Mouse (Mus musculus) skeletal muscle tissue, adult 2 months (tissue): Measurements from ENCODE around the gene Dgkd.

ENCODE experiments used
- DNase-seq: peaks from one replicate; pipeline ENCODE4 v3.0.0-alpha.2; 2012; ENCODE audit warnings: low read depth, low spot score

Dgkd gene

DNA sequence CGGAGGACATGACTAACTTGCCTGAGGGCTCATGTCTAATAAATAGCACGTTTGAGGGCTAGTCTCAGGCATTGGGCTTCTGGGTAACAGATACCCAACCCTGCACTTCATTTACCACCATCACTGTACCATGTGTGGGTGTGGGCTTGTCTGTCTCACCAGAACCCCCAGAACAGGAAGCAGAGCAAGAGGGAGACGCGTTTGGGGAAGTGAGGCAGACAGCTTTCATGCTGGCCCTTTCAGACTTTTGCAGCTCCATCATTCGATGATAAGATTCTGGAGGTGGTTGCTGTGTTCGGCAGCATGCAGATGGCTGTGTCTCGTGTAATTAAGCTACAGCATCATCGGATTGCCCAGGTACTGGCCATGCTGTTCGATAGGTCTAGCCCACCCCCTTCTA, 82.0 kb downstream of the Dgkd start:
- DNase-seq = no peak

DNA sequence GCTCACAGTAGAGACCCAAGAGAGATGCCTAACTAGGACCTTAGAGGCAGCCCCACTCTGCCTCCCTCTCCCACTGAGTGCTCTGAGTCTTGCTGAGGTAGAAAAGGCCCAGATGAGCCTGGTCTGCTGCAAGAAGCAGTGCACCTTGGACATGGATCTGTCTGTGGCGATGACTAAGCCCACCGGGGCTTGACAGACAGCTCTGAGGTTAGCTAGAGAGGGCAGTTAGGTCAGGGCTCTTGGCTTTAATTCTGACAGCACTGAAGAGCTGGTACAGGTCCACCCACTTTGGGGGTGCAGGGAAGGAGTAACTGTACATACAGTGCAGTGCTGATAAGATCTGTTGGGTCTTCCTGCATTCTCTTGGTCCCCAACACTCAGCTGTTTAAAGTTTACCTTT, 82.5 kb downstream of the Dgkd start:
- no peak for DNase-seq

DNA sequence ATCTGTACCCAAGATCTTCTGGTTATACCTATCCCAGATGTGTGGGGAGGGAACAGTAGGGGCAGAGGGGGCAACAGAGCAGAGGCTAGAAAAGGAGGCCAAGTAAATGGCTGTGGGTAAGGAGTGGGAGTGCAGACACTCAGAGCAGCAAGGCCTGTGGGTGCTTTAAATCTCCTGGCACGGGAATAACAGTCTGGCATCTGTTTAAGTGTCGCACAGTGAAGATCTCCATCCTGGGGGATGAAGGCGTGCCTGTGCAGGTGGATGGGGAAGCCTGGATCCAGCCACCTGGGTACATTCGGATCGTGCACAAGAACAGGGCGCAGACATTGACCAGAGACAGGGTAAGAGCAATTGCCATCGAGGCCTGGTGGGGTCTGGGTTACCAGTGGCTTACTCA, 83.0 kb downstream of the Dgkd start:
- DNase-seq = no peak

DNA sequence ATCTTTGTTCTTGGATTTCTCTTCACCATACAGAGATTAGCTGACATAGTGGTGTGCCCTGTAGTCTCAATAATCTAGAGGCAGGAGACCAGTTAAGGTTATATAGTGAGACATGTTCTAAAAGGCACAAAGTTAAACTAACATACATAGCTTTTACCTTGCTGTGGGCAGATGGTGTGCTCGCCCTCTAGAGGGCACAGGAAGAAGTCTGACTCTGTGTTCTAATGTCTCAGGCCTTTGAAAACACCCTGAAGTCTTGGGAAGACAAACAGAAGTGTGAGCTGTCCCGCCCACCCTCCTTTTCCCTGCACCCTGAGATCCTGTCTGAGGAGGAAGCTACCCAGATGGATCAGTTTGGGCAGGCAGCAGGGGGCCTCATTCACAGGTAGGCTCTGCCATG, 83.4 kb downstream of the Dgkd start:
- no peak for DNase-seq

DNA sequence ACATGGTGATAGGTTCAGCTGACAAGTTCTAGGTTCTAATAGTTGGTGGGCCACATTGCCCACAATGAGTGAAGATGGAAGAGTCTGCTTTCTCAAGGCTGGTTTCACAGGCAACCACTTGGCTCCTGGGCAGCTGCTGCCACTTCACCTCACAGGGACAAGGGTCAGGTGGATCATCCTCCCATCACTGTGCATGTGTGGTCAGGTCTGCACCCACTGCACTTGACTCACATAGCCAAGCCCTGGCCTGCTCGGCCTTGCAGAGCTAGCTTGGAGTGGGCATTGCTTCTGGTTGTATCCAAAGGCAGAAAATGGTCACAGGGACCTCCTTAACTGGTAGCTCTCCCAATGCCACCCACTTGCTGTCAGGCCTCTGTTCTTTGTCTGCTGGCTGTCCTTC, 88.7 kb downstream of the Dgkd start:
- no peak for DNase-seq

DNA sequence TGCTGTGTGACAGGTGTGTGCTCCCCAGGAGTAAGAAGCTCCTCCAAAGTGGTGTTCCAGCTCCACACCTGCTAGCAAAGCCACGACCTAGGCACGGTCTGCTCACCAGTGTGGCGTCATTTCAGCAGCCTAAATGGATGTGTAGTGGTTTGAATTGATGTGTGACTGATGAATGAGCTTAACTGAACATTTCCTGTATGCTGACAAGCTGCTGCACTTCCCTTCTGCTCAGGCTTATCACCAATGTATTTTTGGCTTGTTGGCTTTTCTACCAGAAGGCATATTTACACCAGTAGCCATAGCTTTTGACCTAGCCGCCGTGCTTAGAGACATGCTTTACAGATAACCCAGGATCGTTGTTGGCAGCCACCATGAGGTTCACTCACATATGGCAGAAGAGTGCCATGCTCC, 94.6 kb downstream of the Dgkd start:
- no peak for DNase-seq

DNA sequence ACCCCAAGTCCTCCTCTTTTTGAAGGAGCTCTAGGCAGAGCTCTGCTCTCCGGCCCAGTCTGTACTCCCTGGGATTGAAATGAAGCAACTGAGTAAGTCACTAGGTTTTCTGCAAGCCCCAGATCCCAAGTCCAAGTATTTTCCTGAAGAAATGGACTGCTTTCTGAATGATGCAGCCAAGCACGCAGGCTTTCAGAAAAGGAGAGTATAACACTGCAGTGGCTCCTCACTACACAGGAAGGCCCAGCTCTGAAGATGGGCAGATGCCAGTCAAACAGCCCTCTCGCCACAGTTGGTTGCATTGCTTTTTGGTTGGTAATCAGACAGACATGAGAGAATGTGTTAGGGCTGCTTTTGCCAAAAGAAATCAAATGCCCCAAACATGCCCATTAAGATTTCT, 98.6 kb downstream of the Dgkd start:
- DNase-seq = no peak

DNA sequence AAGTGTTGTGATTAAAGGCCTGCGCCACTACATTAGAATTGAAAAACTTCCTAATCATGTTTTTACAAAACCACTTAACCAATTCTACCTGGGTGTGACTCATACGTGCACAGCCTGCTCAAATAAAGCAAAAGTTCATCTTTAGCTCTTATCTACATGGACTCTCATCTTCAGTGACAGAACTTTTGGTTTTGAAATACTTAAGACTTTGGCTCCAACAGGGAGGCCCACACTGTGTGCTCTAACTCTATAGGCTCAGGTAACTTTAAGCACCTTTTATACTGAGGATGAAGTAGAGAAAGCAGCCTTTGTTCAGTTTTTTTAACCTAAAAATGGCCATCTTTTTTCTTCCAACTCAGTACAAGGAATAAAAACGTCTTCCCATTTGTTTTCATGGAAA, 100.0 kb downstream of the Dgkd start:
- no peak for DNase-seq

DNA sequence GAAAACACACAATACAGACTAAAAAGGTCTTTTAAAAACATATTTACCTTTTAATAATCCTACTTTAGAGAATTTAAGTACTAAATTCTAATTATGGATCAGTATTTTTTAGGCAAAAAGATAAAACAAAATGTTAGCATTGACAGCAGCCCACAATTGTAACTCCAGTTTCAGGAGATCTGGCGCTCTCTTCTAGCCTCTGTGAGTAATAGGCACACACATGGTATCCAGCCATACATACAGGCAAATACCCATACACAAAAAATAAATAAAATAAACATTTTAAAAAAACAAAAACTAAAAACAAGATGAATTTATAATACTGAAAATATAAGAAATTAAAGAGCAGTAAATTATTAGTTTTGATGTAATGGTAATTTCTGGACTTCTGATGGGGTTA, 105.8 kb downstream of the Dgkd start:
- no peak for DNase-seq

DNA sequence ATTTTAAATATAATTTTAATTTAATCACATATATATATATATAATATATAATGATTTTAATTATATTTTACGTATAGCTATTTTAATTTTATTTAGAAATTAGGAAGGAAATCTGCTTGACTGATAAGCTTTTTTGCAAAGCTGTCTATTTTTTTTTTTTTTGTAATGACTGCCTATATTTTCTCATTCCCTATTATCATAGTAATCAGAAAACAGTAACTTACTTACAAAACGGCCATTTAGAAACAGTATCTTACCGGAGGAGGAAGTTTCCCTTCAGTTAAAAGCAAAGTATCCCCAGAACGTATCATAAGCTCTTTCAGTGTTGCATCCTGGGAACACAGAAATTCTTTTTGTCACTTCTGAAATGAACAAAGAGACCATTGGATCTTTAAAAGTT, 106.4 kb downstream of the Dgkd start:
- DNase-seq = no peak

DNA sequence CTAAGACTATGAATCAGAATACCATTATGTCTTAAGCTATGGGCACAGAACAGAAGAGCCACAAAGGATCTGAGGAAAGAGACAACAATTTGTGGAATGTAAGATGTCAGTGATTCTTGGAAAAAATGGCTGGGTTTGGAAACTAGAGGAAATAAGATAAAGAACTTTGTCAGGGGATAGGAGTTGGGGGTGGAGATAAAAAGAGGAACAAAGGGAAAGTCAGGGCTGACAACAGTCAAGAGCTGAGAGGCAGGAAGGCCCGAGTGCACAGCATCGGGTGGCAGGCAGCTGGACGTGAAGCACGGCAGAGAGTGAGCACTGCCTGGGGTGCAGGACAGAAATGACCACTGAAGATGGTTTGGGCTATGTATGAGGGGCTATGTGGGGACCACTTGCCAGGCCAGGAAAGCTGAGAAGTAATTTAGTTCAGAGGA, 106.9 kb downstream of the Dgkd start:
- DNase-seq = no peak

DNA sequence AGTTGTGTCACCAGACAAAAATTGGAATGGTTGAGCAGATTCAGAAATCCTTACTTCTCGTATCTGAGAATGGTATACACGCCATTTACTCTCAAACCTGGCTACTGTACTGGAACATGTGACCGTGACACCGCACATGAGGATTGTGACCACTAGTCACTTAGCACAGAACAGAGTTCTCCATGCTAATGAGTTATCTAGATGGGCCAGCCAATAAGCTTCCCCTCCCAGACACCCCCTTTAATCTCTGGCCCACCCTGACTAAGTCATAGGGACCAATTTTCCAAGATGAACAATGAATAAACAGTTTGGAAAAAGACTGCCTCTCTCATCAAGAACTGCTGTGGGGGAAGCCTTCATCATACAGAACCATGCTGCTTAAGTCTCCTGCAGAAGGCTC, 107.7 kb downstream of the Dgkd start:
- no peak for DNase-seq

DNA sequence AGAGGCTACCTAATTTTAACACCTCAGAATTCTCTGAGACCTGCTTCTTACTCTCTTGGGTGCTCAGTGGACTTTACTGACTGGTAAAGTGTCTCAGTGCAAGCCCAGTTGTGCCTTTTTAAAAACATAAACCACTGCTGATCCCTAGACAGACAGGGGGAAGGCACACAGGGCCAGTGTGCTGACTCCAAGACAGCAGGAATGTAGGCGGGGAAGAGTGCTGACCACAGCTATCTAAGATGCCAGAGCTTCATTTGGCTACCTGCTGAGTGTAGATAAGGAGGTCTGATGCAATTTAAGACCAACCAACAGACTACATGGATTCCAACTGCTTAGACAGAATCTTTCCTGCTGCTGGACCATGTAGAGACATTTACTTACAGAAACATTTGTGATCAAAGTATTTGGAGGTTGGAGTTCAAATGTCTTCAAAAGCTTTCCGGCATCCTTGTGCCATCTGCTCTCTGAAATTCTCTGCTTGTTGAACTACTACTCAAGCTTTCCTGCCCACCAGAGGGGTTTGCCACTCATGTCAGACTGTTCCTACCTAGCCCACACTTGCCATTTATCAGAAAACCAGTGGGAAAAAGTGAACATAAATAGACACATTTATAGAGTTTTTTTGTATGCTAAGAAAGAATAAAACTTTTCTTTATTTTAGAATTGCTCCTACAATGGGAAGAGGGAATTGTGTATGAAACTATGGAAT, 108.5 kb downstream of the Dgkd start:
- peak; percentile 19 for DNase-seq

DNA sequence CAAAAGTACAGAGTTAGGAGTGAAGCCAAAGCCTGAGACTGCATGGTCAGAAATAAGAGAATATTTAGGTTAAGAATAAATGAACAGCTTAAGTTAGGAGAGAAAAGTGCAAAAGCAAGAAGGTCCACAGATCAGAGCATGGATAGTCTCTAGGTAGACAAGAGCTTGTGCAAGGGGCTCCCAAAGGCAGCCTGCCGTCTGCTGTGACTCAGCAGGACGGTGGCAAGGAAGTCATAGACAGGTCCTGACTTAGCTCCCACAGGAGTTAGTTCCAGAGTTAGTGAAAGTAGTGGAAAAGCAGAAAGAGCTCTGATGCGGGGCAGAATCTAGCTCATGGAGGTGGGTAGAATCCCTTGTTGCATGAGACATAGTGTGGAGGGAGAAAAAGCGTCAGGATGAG, 117.3 kb downstream of the Dgkd start:
- DNase-seq = no peak

DNA sequence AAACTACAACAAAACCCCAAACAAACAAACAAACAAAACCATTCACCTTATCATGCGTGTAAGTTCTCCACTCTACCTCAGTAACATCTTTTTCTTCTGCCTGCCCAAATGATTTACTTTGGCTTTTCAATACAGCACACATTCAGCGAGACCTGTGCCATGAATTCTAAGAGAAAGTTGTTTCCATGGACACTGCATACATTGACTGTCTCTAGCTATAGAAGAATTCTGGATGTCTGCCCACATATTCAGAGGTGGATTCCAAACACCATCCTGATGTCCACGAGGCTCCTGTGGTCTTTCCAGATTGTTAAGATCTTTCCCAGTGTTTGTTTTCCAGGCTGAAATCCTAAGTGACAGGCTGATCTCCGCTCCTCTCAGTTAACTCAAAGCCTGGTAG, 129.2 kb downstream of the Dgkd start:
- no peak for DNase-seq

DNA sequence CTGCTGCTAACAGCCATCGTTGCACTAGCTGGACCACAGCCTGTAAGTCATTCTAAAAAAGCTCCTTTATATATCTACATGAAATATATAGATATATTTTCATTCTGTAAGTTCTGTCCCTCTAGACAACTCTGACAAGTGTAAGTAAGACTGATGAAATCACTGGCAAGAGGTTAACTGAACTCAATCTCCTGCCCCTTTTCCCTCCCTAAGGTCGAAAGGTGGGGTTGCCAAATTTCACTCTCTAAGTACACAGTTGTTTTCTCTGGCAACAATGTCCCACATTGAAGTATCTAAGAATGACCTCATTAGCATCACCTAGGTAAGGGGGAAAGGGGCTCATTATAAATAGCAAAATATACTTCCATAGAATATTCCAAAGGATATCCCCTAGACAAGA, 139.6 kb downstream of the Dgkd start:
- no peak for DNase-seq
